Mouse (Mus musculus): ENCODE data around the gene Manbal. TPM values are rescaled to one million over a fixed set of nuclear protein-coding genes. Genes with fewer than 3 reads are reported as not detected.

Gene Manbal
- polyA plus RNA-seq, 1 experiment: 101 TPM

DNA sequence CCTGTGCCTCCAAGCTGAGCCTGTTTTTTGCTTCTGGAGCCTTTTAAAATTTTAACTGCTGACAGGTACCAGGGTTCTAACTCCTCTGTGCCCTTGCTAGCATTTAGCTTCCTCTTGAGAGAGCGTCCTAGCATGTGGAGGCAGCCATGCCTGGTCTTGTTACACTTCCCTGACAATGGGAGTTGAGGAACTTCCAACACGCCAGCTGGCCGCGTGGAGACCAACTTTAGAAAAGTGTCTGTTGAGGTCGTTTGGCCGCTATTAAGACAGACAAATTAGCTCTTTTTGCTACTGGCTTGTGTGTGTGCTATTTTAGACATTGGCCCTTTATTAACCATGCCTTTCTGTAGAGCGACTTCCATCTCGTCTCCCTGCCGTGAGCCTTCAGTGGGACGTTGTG, 32.4 kb downstream of the Manbal start:
- Histone ChIP-seq H3K27ac (ENCODE audit: insufficient read depth, low read length) (no peak overlapping the region), H3K27me3 (ENCODE audit: control insufficient read depth, insufficient read depth, low read length) (no peaks in the 10 kb centered on the region), H3K4me1 (ENCODE audit: control insufficient read depth, insufficient read depth, low read length) (peaks cover 11% of the 10 kb centered on the region; the same call in 1 of the 2 replicates), H3K4me3 (replicated peaks; ENCODE audit: insufficient read depth, low read depth, low read length) (no peak overlapping the region)
- no peak for DNase-seq
- WGBS: 77% methylated on average over 10 of the region's 10 CpGs
- no peak for TF ChIP-seq POLR2A (IDR thresholded peaks at IDR 0.05; ENCODE audit: borderline replicate concordance, insufficient read depth, low read length)
- no peak for TF ChIP-seq CTCF (IDR thresholded peaks at IDR 0.05; ENCODE audit: borderline replicate concordance, insufficient read depth, low read depth, low read length)

DNA sequence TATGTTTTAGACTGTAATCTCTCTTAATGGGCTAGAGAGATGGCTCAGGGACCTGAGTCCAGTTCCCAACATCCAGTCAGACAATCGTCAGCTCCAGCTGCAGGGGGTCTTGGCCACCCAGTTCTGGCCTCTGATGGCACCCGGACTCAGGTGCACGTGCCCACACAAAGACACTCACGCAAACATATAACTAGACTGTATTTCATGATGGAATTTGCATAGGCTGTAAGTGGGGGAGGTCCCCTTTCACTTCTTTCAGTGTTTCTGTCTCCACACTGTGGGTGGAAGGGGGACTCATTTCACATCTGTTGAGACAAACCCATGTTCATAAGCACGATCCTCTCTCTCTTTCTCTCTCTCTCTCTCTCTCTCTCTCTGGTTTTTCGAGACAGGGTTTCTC, 33.1 kb downstream of the Manbal start:
- Histone ChIP-seq H3K27ac (ENCODE audit: insufficient read depth, low read length) (no peak overlapping the region), H3K4me3 (replicated peaks; ENCODE audit: insufficient read depth, low read depth, low read length) (no peak overlapping the region), H3K27me3 (ENCODE audit: control insufficient read depth, insufficient read depth, low read length) (no peaks in the 10 kb centered on the region), H3K4me1 (ENCODE audit: control insufficient read depth, insufficient read depth, low read length) (peaks cover 5% of the 10 kb centered on the region; the same call in 1 of the 2 replicates)
- TF ChIP-seq CTCF (IDR thresholded peaks at IDR 0.05; ENCODE audit: borderline replicate concordance, insufficient read depth, low read depth, low read length): no peak
- TF ChIP-seq POLR2A (IDR thresholded peaks at IDR 0.05; ENCODE audit: borderline replicate concordance, insufficient read depth, low read length): no peak
- DNase-seq: no peak
- WGBS: 81% methylated on average over 6 of the region's 6 CpGs

- no peak for DNase-seq
- no peak overlapping the region for H3K27ac ChIP-seq (ENCODE audit: insufficient read depth, low read length)
- 93% methylated on average over 2 of the region's 2 CpGs for WGBS
- H3K4me3 ChIP-seq (replicated peaks; ENCODE audit: insufficient read depth, low read depth, low read length): no peak overlapping the region
- TF ChIP-seq POLR2A (IDR thresholded peaks at IDR 0.05; ENCODE audit: borderline replicate concordance, insufficient read depth, low read length) (no peak), CTCF (IDR thresholded peaks at IDR 0.05; ENCODE audit: borderline replicate concordance, insufficient read depth, low read depth, low read length) (no peak)
- H3K4me1 ChIP-seq (ENCODE audit: control insufficient read depth, insufficient read depth, low read length): no peaks in the 10 kb centered on the region
- H3K27me3 ChIP-seq (ENCODE audit: control insufficient read depth, insufficient read depth, low read length): no peaks in the 10 kb centered on the region
Observed at GRCm38 (mm10) chr2:157401261-157401660, 33.9 kb downstream of the Manbal start.

GRCm38 (mm10) chr2:157407596-157407995, 40.2 kb downstream of the Manbal start:
- H3K27ac ChIP-seq (ENCODE audit: insufficient read depth, low read length): no peak overlapping the region
- no peak overlapping the region for H3K4me3 ChIP-seq (replicated peaks; ENCODE audit: insufficient read depth, low read depth, low read length)
- DNase-seq: peak in 1 of 2 experiments; percentile 63
- WGBS: 39% methylated on average over 7 of the region's 7 CpGs
- H3K27me3 ChIP-seq (ENCODE audit: control insufficient read depth, insufficient read depth, low read length): no peaks in the 10 kb centered on the region
- no peak for TF ChIP-seq POLR2A (IDR thresholded peaks at IDR 0.05; ENCODE audit: borderline replicate concordance, insufficient read depth, low read length)
- TF ChIP-seq CTCF (IDR thresholded peaks at IDR 0.05; ENCODE audit: borderline replicate concordance, insufficient read depth, low read depth, low read length): no peak
- H3K4me1 ChIP-seq (ENCODE audit: control insufficient read depth, insufficient read depth, low read length): no peaks in the 10 kb centered on the region

DNA sequence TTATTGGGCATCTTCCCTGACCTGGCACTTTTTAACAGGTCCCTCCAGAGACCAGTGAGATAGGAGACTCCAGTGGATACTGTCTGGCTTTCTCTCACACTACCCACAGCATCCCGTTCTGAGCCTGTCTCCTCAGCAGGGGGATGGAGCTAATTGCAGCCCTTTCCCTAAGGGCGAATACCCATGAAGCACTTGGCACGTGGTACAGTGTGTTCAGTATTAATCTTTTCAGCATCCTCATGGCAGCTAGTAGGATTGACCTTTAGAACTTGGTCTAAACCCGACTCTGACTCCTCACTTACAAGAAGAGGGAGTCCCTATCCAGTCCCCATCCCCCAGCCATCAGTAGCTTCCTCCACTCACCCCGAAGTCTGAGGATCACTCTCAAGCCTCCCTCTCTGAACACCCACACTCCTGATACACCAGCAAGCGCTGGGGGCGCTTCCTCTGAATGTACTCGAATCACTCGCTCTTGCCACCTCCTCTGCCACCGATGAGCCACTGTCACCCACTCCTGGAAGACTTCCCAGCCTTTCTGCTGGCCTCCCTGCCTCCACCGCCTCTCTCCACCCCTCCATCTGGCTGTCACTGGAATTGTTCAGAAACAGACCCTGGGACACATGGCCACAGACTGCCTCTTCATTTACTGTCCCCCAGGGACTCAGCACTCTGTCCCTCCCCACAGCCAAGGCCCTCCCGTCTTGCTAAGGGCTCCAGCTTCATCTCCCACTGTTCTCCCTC, 42.6 kb downstream of the Manbal start:
- no peak for DNase-seq
- TF ChIP-seq POLR2A (IDR thresholded peaks at IDR 0.05; ENCODE audit: borderline replicate concordance, insufficient read depth, low read length) (no peak), CTCF (IDR thresholded peaks at IDR 0.05; ENCODE audit: borderline replicate concordance, insufficient read depth, low read depth, low read length) (no peak)
- Histone ChIP-seq H3K4me3 (replicated peaks; ENCODE audit: insufficient read depth, low read depth, low read length) (no peak overlapping the region), H3K4me1 (ENCODE audit: control insufficient read depth, insufficient read depth, low read length) (no peaks in the 10 kb centered on the region), H3K27me3 (ENCODE audit: control insufficient read depth, insufficient read depth, low read length) (no peaks in the 10 kb centered on the region), H3K27ac (ENCODE audit: insufficient read depth, low read length) (no peak overlapping the region)
- WGBS: 35% methylated on average over 12 of the region's 12 CpGs

DNA sequence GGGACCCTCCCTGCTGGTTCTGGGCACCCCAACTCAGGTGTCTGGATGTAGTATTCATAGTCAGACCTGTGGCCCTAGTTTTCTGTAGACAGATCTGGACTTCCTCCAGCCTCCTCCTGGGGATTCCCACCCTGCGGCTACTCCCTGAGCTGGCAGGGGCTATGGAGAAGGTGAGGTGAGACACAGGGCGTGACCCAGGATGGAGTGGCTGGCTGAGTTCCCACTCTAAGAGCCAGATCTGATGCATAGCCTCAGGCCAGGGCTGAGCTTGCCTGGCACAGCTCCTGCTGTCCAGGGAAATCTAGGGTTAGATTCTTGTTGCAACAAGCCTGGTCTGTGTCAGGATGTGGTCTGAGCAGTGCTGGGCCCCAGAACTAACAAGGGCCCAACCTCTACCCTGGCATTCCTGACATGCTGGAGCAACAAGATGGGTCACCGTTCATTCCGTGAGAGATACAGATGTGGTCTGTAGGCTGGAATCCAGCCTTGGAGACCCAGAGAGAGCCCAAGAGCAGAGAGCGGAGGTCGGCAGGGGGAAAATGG, 43.8 kb downstream of the Manbal start:
- Histone ChIP-seq H3K4me3 (replicated peaks; ENCODE audit: insufficient read depth, low read depth, low read length) (no peak overlapping the region), H3K27me3 (ENCODE audit: control insufficient read depth, insufficient read depth, low read length) (no peaks in the 10 kb centered on the region), H3K4me1 (ENCODE audit: control insufficient read depth, insufficient read depth, low read length) (no peaks in the 10 kb centered on the region), H3K27ac (ENCODE audit: insufficient read depth, low read length) (no peak overlapping the region)
- no peak for DNase-seq
- TF ChIP-seq CTCF (IDR thresholded peaks at IDR 0.05; ENCODE audit: borderline replicate concordance, insufficient read depth, low read depth, low read length) (no peak), POLR2A (IDR thresholded peaks at IDR 0.05; ENCODE audit: borderline replicate concordance, insufficient read depth, low read length) (no peak)
- 91% methylated on average over 6 of the region's 6 CpGs for WGBS

DNA sequence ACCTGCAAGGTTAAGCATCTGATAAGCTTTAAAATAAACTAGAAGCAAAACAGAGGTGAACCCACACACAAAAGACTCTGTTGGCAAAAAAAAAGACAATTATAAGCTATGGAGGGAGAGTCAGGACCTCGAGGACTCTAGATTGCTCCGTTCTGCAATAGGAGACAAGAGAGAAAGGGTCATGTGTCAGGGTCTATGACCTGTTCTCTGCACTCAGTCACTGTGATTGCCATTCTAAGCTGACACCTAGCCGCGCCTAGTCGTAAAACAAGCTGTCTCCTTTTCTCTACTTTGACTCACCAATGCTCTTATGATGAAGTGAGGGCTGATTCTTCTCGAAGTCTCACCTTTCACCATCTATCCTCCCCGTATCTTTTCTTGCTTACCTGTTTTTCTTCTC, 45.1 kb downstream of the Manbal start:
- TF ChIP-seq CTCF (IDR thresholded peaks at IDR 0.05; ENCODE audit: borderline replicate concordance, insufficient read depth, low read depth, low read length) (no peak), POLR2A (IDR thresholded peaks at IDR 0.05; ENCODE audit: borderline replicate concordance, insufficient read depth, low read length) (no peak)
- DNase-seq: no peak
- Histone ChIP-seq H3K27ac (ENCODE audit: insufficient read depth, low read length) (no peak overlapping the region), H3K4me1 (ENCODE audit: control insufficient read depth, insufficient read depth, low read length) (no peaks in the 10 kb centered on the region), H3K4me3 (replicated peaks; ENCODE audit: insufficient read depth, low read depth, low read length) (no peak overlapping the region), H3K27me3 (ENCODE audit: control insufficient read depth, insufficient read depth, low read length) (no peaks in the 10 kb centered on the region)
- WGBS: 93% methylated on average over 7 of the region's 7 CpGs

DNA sequence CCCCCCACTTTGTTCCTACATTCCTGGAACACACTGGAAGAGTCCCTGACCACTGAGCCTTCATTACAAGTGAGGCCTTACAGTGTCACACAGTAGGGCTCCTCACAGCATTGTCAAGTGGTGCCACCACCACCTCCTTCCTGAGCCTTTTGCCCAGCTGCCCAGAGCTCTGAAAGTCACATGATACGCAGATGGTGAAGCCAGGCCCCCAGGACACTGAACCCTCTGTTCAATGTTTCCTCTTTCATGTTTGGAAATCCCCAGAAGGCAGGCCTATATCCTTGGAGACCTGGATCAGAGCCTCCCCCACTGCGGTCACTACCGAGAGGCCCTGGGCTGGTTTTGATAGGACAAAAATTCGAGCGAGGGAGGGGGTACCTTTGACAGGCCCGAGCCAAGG, 49.8 kb downstream of the Manbal start:
- no peak overlapping the region for H3K27ac ChIP-seq (ENCODE audit: insufficient read depth, low read length)
- TF ChIP-seq POLR2A (IDR thresholded peaks at IDR 0.05; ENCODE audit: borderline replicate concordance, insufficient read depth, low read length) (no peak), CTCF (IDR thresholded peaks at IDR 0.05; ENCODE audit: borderline replicate concordance, insufficient read depth, low read depth, low read length) (no peak)
- WGBS: 61% methylated on average over 6 of the region's 6 CpGs

More for the DNA sequence above, 49.8 kb downstream of the Manbal start:
- Histone ChIP-seq H3K27me3 (ENCODE audit: control insufficient read depth, insufficient read depth, low read length) (no peaks in the 10 kb centered on the region), H3K4me1 (ENCODE audit: control insufficient read depth, insufficient read depth, low read length) (no peaks in the 10 kb centered on the region), H3K4me3 (replicated peaks; ENCODE audit: insufficient read depth, low read depth, low read length) (no peak overlapping the region)
- DNase-seq: no peak

Data from cerebellum, adult 2 months (tissue).